ENCODE assay signal across 19 mouse cellular contexts in genomic region chr11:77516553-77517425, GRCm38 (mm10). TPM values are rescaled to one million over a fixed set of nuclear protein-coding genes. Genes with fewer than 3 reads are reported as not detected.
A peak's percentile ranks its signal among the peaks of the same experiment; 100 is the strongest.
DNase-seq lines count a peak whose midpoint lies in the region; ATAC-seq and TF ChIP-seq lines count a peak whose summit lies in the region.
"Had no signal": no experiment of that assay in that cellular context is flagged by ENCODE, and none has a peak within 500 bp of the region (broad histone marks: within the 10 kb centered on the region; RNA-seq: fewer than 3 reads in every experiment).

No protein-coding gene starts in this region.

- no peak for DNase-seq in heart, adult 18-20 months
- peak; percentile 54 for DNase-seq in liver, adult 2 months (ENCODE audit: extremely low read depth, low read depth, low spot score)
- no peak for DNase-seq in liver
- DNase-seq: cerebellum, adult 11 months; cerebellum, postnatal 36 days; lung, postnatal 4 days; right cerebral cortex, postnatal 25 days had no signal

- H3K9me3 ChIP-seq in heart, embryonic 12.5 days (replicated peaks): no peaks in the 10 kb centered on the region
- no peaks in the 10 kb centered on the region for H3K9me3 ChIP-seq in liver, embryonic 12.5 days (replicated peaks)
- H3K9me3 ChIP-seq: forebrain, embryonic 12.5 days had no signal

- H3K4me2 ChIP-seq in heart, embryonic 12.5 days: no peak overlapping the region
- peak overlapping the region; percentile 97; the same call in 1 of the 2 replicates for H3K4me2 ChIP-seq in liver, embryonic 12.5 days

- no peak overlapping the region for H3K9ac ChIP-seq in heart, embryonic 12.5 days
- H3K9ac ChIP-seq in liver, adult 2 months (ENCODE audit: low read depth, low read length): no peak overlapping the region
- H3K9ac ChIP-seq in liver, embryonic 12.5 days: no peak overlapping the region

- H3K4me1 ChIP-seq in heart, embryonic 12.5 days (replicated peaks): peaks cover 35% of the 10 kb centered on the region
- H3K4me1 ChIP-seq in liver, adult 2 months (ENCODE audit: control insufficient read depth, insufficient read depth, low read length): peaks cover 24% of the 10 kb centered on the region
- peaks cover 15% of the 10 kb centered on the region for H3K4me1 ChIP-seq in brown adipose tissue, adult 24 weeks (ENCODE audit: control insufficient read depth, insufficient read depth, insufficient read length, low read length)
- H3K4me1 ChIP-seq in liver, embryonic 12.5 days: peaks cover 66% of the 10 kb centered on the region

- no peaks in the 10 kb centered on the region for H3K36me3 ChIP-seq in heart, embryonic 12.5 days
- H3K36me3 ChIP-seq in liver, adult 2 months (ENCODE audit: control insufficient read depth, insufficient read depth, low read length): peaks cover 12% of the 10 kb centered on the region
- H3K36me3 ChIP-seq in liver, embryonic 12.5 days: no peaks in the 10 kb centered on the region
- H3K36me3 ChIP-seq: forebrain, embryonic 12.5 days had no signal

- H3K4me3 ChIP-seq in heart, embryonic 12.5 days: 0 out of 2 replicates have a peak overlapping the region, but pooled peaks have one; percentile 71
- peak overlapping the region; percentile 69 for H3K4me3 ChIP-seq in liver, adult 2 months (ENCODE audit: insufficient read depth, low read depth, low read length)
- peak overlapping the region; percentile 82 for H3K4me3 ChIP-seq in brown adipose tissue, adult 24 weeks (ENCODE audit: insufficient read depth, low read depth, low read length)
- H3K4me3 ChIP-seq in liver, embryonic 12.5 days: no peak overlapping the region

- peaks cover 10% of the 10 kb centered on the region; the same call in 1 of the 2 replicates for H3K79me2 ChIP-seq in liver, adult 2 months (ENCODE audit: control insufficient read depth, insufficient read depth, low read length)

- no peak for TF ChIP-seq POLR2A in liver, adult 2 months (IDR thresholded peaks at IDR 0.05; ENCODE audit: extremely low read depth, insufficient read depth, low read length)

- WGBS in heart, embryonic 12.5 days: 80% methylated on average over 5 of the region's 5 CpGs
- WGBS in liver, adult 2 months: 38% methylated on average over 5 of the region's 5 CpGs
- 76% methylated on average over 5 of the region's 5 CpGs for WGBS in liver, embryonic 12.5 days (ENCODE audit: insufficient replicate concordance)

- ATAC-seq in heart, embryonic 12.5 days (ENCODE audit: insufficient number of reproducible peaks, low FRiP score): no peak
- ATAC-seq in liver, embryonic 12.5 days: no peak
- ATAC-seq in CD4-positive, CD25-positive, alpha-beta regulatory T cell, adult 4 months: no peak
- ATAC-seq: inflammation-experienced regulatory T-cells, adult 6 months; midbrain, embryonic 16.5 days had no signal

- peaks cover 25% of the 10 kb centered on the region for H3K27me3 ChIP-seq in heart, embryonic 12.5 days (replicated peaks)
- no peaks in the 10 kb centered on the region for H3K27me3 ChIP-seq in liver, adult 2 months (ENCODE audit: control insufficient read depth, insufficient read depth, low read length)
- peaks cover 55% of the 10 kb centered on the region for H3K27me3 ChIP-seq in liver, embryonic 12.5 days (replicated peaks)

- H3K27ac ChIP-seq in heart, embryonic 12.5 days (ENCODE audit: poor library complexity, severe bottlenecking): no peak overlapping the region
- no peak overlapping the region for H3K27ac ChIP-seq in liver, adult 2 months (replicated peaks; ENCODE audit: insufficient read depth, low read depth, low read length)
- H3K27ac ChIP-seq in brown adipose tissue, adult 24 weeks (replicated peaks; ENCODE audit: low read depth, low read length): peak overlapping the region; percentile 36; the same call in 1 of the 2 replicates
- H3K27ac ChIP-seq in liver, embryonic 12.5 days: no peak overlapping the region
- H3K27ac ChIP-seq: forebrain, embryonic 12.5 days; kidney, postnatal 0 days had no signal

- no peak for TF ChIP-seq CTCF in liver, adult 2 months (IDR thresholded peaks at IDR 0.05; ENCODE audit: low read depth, low read length)

RNA-seq across cellular contexts. Expression of gene Trp53i13, which starts 1.0 kb away (rescaled TPM):
- 29.4 and 30.2 TPM in 2 replicates for polyA plus RNA-seq in heart, embryonic 12.5 days (2016; fragmentation: Nextera tagmentation; extraction: Ambion mirVana)
- 10 to 100 TPM in 1 of 2 experiments, 1 to 10 TPM in 1; 8.3 to 10.6 TPM for total RNA-seq in heart, adult 18-20 months (2021)
- 1.5 and 1.6 TPM in 2 replicates for total RNA-seq in liver, adult 2 months (2014; rRNA removed)
- polyA plus RNA-seq in liver, adult 2 months (2012; rRNA removed): 5.8 and 6.2 TPM in 2 replicates
- polyA plus RNA-seq in brown adipose tissue, adult 24 weeks (2012; ENCODE audit: insufficient read depth, insufficient read length, missing spikeins): 7.7 and 8.4 TPM in 2 replicates
- polyA plus RNA-seq in liver, embryonic 12.5 days (2016; fragmentation: Nextera tagmentation; extraction: Ambion mirVana): 9.3 and 11.1 TPM in 2 replicates
- polyA plus RNA-seq in CD4-positive, CD25-positive, alpha-beta regulatory T cell, adult 4 months (2017; shearing (Covaris generic)): 1 to 10 TPM; 5.9 to 8.5 TPM

RNA-seq across cellular contexts. Expression of gene Abhd15, which starts 1.9 kb away (rescaled TPM):
- 0.72 and 1.4 TPM in 2 replicates for polyA plus RNA-seq in heart, embryonic 12.5 days (2016; fragmentation: Nextera tagmentation; extraction: Ambion mirVana)
- total RNA-seq in heart, adult 18-20 months (2021): 1 to 10 TPM; 2.7 to 4.5 TPM
- 43.0 and 44.8 TPM in 2 replicates for total RNA-seq in liver, adult 2 months (2014; rRNA removed)
- 32.7 and 55.6 TPM in 2 replicates for polyA plus RNA-seq in liver, adult 2 months (2012; rRNA removed)
- polyA plus RNA-seq in brown adipose tissue, adult 24 weeks (2012; ENCODE audit: insufficient read depth, insufficient read length, missing spikeins): 13.4 and 16.1 TPM in 2 replicates
- 3.0 and 3.6 TPM in 2 replicates for polyA plus RNA-seq in liver, embryonic 12.5 days (2016; fragmentation: Nextera tagmentation; extraction: Ambion mirVana)
- 1 to 10 TPM; 2.0 to 3.7 TPM for polyA plus RNA-seq in CD4-positive, CD25-positive, alpha-beta regulatory T cell, adult 4 months (2017; shearing (Covaris generic))

RNA-seq across cellular contexts. Expression of gene Gm10392, which starts 2.2 kb away (rescaled TPM):
- not detected in 2 replicates for polyA plus RNA-seq in heart, embryonic 12.5 days (2016; fragmentation: Nextera tagmentation; extraction: Ambion mirVana)
- total RNA-seq in heart, adult 18-20 months (2021): not detected
- total RNA-seq in liver, adult 2 months (2014; rRNA removed): not detected in 2 replicates
- polyA plus RNA-seq in liver, adult 2 months (2012; rRNA removed): not detected in 2 replicates
- not detected in 2 replicates for polyA plus RNA-seq in brown adipose tissue, adult 24 weeks (2012; ENCODE audit: insufficient read depth, insufficient read length, missing spikeins)
- polyA plus RNA-seq in liver, embryonic 12.5 days (2016; fragmentation: Nextera tagmentation; extraction: Ambion mirVana): 0.12 and 0.19 TPM in 2 replicates
- under 1 TPM; 0.48 to 0.58 TPM for polyA plus RNA-seq in CD4-positive, CD25-positive, alpha-beta regulatory T cell, adult 4 months (2017; shearing (Covaris generic))
- total RNA-seq: gastrocnemius, postnatal 4 days; layer of hippocampus, postnatal 10 days; left cerebral cortex, postnatal 10 days had no signal
- polyA plus RNA-seq: embryonic facial prominence, embryonic 14.5 days; forebrain, embryonic 12.5 days; kidney, postnatal 0 days; midbrain, embryonic 16.5 days had no signal

RNA-seq across cellular contexts. Expression of gene Git1, which starts 23.4 kb away (rescaled TPM):
- polyA plus RNA-seq in heart, embryonic 12.5 days (2016; fragmentation: Nextera tagmentation; extraction: Ambion mirVana): 9.3 and 10.2 TPM in 2 replicates
- total RNA-seq in heart, adult 18-20 months (2021): 10 to 100 TPM; 54.7 to 58.9 TPM
- total RNA-seq in liver, adult 2 months (2014; rRNA removed): 2.8 and 4.4 TPM in 2 replicates
- polyA plus RNA-seq in liver, adult 2 months (2012; rRNA removed): 8.9 and 11.2 TPM in 2 replicates
- 13.6 and 15.6 TPM in 2 replicates for polyA plus RNA-seq in brown adipose tissue, adult 24 weeks (2012; ENCODE audit: insufficient read depth, insufficient read length, missing spikeins)
- 3.1 and 3.2 TPM in 2 replicates for polyA plus RNA-seq in liver, embryonic 12.5 days (2016; fragmentation: Nextera tagmentation; extraction: Ambion mirVana)
- polyA plus RNA-seq in CD4-positive, CD25-positive, alpha-beta regulatory T cell, adult 4 months (2017; shearing (Covaris generic)): 10 to 100 TPM in 1 of 2 experiments, 1 to 10 TPM in 1; 9.6 to 10.9 TPM

RNA-seq across cellular contexts. Expression of gene Ankrd13b, which starts 27.3 kb away (rescaled TPM):
- polyA plus RNA-seq in heart, embryonic 12.5 days (2016; fragmentation: Nextera tagmentation; extraction: Ambion mirVana): 3.7 and 4.8 TPM in 2 replicates
- total RNA-seq in heart, adult 18-20 months (2021): 10 to 100 TPM in 1 of 2 experiments, 1 to 10 TPM in 1; 9.2 to 11.2 TPM
- 0.37 and 0.67 TPM in 2 replicates for total RNA-seq in liver, adult 2 months (2014; rRNA removed)
- polyA plus RNA-seq in liver, adult 2 months (2012; rRNA removed): 4.8 and 8.0 TPM in 2 replicates
- polyA plus RNA-seq in brown adipose tissue, adult 24 weeks (2012; ENCODE audit: insufficient read depth, insufficient read length, missing spikeins): 1.2 and 1.6 TPM in 2 replicates
- 2.1 and 2.5 TPM in 2 replicates for polyA plus RNA-seq in liver, embryonic 12.5 days (2016; fragmentation: Nextera tagmentation; extraction: Ambion mirVana)
- polyA plus RNA-seq in CD4-positive, CD25-positive, alpha-beta regulatory T cell, adult 4 months (2017; shearing (Covaris generic)): 1 to 10 TPM; 1.3 to 1.4 TPM
